Mouse (Mus musculus) CH12.LX (cell line): ENCODE measurements around the gene Car10. TPM values are rescaled to one million over a fixed set of nuclear protein-coding genes. Genes with fewer than 3 reads are reported as not detected.

Experiments used
- DNase-seq: peaks from one replicate; pipeline ENCODE4 v3.0.0-alpha.2; 2013; ENCODE audit errors: extremely low read depth
- H3K27ac ChIP-seq: 2 replicates; pipeline ENCODE4 v1.5.1; 2012; ENCODE audit warnings: low read depth, mild to moderate bottlenecking, control low read depth, moderate library complexity; ENCODE audit not compliant: insufficient read depth
- H3K27me3 ChIP-seq: replicated peaks from 2 replicates; pipeline ENCODE3; 2012; ENCODE audit warnings: inconsistent platforms
- H3K36me3 ChIP-seq, 2 experiments: replicated peaks in 1 of 2; 2 replicates each; pipeline versions ENCODE3 to v1.6.1; 2012; ENCODE audit warnings: inconsistent platforms in 1 of 2, low read length in 1 of 2, mild to moderate bottlenecking in 1 of 2, mixed read lengths in 1 of 2, moderate library complexity in 1 of 2; ENCODE audit not compliant: control insufficient read depth in 1 of 2, insufficient read depth in 1 of 2
- H3K4me1 ChIP-seq, 2 experiments: 2 replicates each; pipeline ENCODE4 v1.6.1; 2012; ENCODE audit warnings: inconsistent platforms in 1 of 2, moderate library complexity in 1 of 2; ENCODE audit not compliant: insufficient read depth in 2 of 2, control insufficient read depth in 1 of 2
- H3K4me2 ChIP-seq: 2 replicates; pipeline ENCODE4 v1.6.1; 2012; ENCODE audit warnings: low read depth, mild to moderate bottlenecking, control low read depth; ENCODE audit not compliant: poor library complexity, insufficient read depth, severe bottlenecking
- H3K4me3 ChIP-seq, 3 experiments: fragments of 150-350 bp in 1 of 3; sonication (generic) in 1 of 3; replicated peaks in 1 of 3; 2 replicates each; pipeline versions ENCODE3 to v1.5.1; 2011 to 2012; ENCODE audit warnings: low read depth in 2 of 3, low read length in 2 of 3, mild to moderate bottlenecking in 2 of 3, moderate library complexity in 2 of 3, control low read depth in 1 of 3, improper control_type of control experiment in 1 of 3, inconsistent platforms in 1 of 3, mixed read lengths in 1 of 3; ENCODE audit not compliant: poor library complexity in 1 of 3
- H3K79me2 ChIP-seq: replicated peaks from 2 replicates; pipeline ENCODE4 v1.6.1; 2012; ENCODE audit warnings: mild to moderate bottlenecking, moderate library complexity; ENCODE audit not compliant: control insufficient read depth, poor library complexity, insufficient read depth, severe bottlenecking; ENCODE audit errors: extremely low read depth
- H3K9ac ChIP-seq: 2 replicates; pipeline ENCODE4 v1.6.1; 2012; ENCODE audit warnings: low read depth, mild to moderate bottlenecking, control low read depth, moderate library complexity; ENCODE audit not compliant: insufficient read depth
- H3K9me3 ChIP-seq: replicated peaks from 2 replicates; pipeline ENCODE3; 2012; ENCODE audit warnings: low read length, inconsistent platforms, mixed read lengths
- CHD2 ChIP-seq: IDR thresholded peaks from 2 replicates; pipeline ENCODE4 v1.6.1; 2011; ENCODE audit warnings: low read length, improper control_type of control experiment
- ELF1 ChIP-seq: IDR thresholded peaks from 2 replicates; pipeline ENCODE4 v1.6.1; 2014; ENCODE audit warnings: low read depth, mild to moderate bottlenecking, inconsistent platforms, low read length, improper control_type of control experiment
- ETS1 ChIP-seq: conservative IDR thresholded peaks from 2 replicates; pipeline ENCODE4 v1.6.1; 2012; ENCODE audit warnings: low read depth, mild to moderate bottlenecking, inconsistent platforms, low read length, improper control_type of control experiment, moderate library complexity
- HCFC1 ChIP-seq: IDR thresholded peaks from 2 replicates; pipeline ENCODE4 v1.6.1; 2012; ENCODE audit warnings: low read depth, mild to moderate bottlenecking, inconsistent platforms, low read length, improper control_type of control experiment
- JUN ChIP-seq: IDR thresholded peaks from 2 replicates; pipeline ENCODE4 v1.6.1; 2011; ENCODE audit warnings: low read depth, mild to moderate bottlenecking, low read length, improper control_type of control experiment, moderate library complexity; ENCODE audit not compliant: insufficient read depth
- JUND ChIP-seq: conservative IDR thresholded peaks from 2 replicates; pipeline ENCODE4 v1.6.1; 2011; ENCODE audit warnings: low read depth, low read length, improper control_type of control experiment
- KAT2A ChIP-seq: IDR thresholded peaks from 2 replicates; pipeline ENCODE4 v1.6.1; 2012; ENCODE audit warnings: low read length, improper control_type of control experiment, inconsistent platforms; ENCODE audit not compliant: insufficient replicate concordance
- MAFK ChIP-seq: IDR thresholded peaks from 2 replicates; pipeline ENCODE4 v1.6.1; 2011; ENCODE audit warnings: low read length, improper control_type of control experiment; ENCODE audit not compliant: insufficient replicate concordance
- PAX5 ChIP-seq: IDR thresholded peaks from 2 replicates; pipeline ENCODE4 v1.6.1; 2012; ENCODE audit warnings: low read length, inconsistent platforms, mixed read lengths
- POLR2A ChIP-seq: IDR thresholded peaks from 2 replicates; pipeline ENCODE4 v1.6.1; 2011; ENCODE audit warnings: low read depth, mild to moderate bottlenecking, improper control_type of control experiment, low read length
- POLR2AphosphoS2 ChIP-seq: IDR thresholded peaks from 2 replicates; pipeline ENCODE4 v1.6.1; 2011; ENCODE audit warnings: low read depth, low read length, improper control_type of control experiment
- RAD21 ChIP-seq: IDR thresholded peaks from 2 replicates; pipeline ENCODE4 v1.6.1; 2011; ENCODE audit warnings: low read depth, mild to moderate bottlenecking, low read length, improper control_type of control experiment, moderate library complexity
- TBP ChIP-seq: conservative IDR thresholded peaks from 2 replicates; pipeline ENCODE4 v1.6.1; 2011; ENCODE audit warnings: low read depth, low read length, improper control_type of control experiment
- UBTF ChIP-seq: IDR thresholded peaks from 2 replicates; pipeline ENCODE4 v1.6.1; 2012; ENCODE audit warnings: low read depth, mild to moderate bottlenecking, inconsistent platforms, low read length, improper control_type of control experiment, moderate library complexity
- ZKSCAN1 ChIP-seq: IDR thresholded peaks from 2 replicates; pipeline ENCODE4 v1.6.1; 2012; ENCODE audit warnings: low read depth, inconsistent platforms, low read length, improper control_type of control experiment, borderline replicate concordance
- ZMIZ1 ChIP-seq: IDR thresholded peaks from 2 replicates; pipeline ENCODE4 v1.6.1; 2012; ENCODE audit warnings: low read depth, mild to moderate bottlenecking, inconsistent platforms, low read length, improper control_type of control experiment
- dilution Hi-C: fragments of 300-500 bp; cut with MboI; formaldehyde crosslinking; loops from 2 replicates; pipeline ENCODE4 v1.14.3; 2020; ENCODE audit warnings: low sequenced_read_pairs; ENCODE audit not compliant: extremely low pct_unique_long_range_greater_than_20kb, extremely low pct_ligation_motif_present
- in situ Hi-C: fragments of 300-500 bp; cut with MboI; formaldehyde crosslinking; loops from 3 replicates; pipeline ENCODE4 v1.14.3; 2019; ENCODE audit warnings: low sequenced_read_pairs, low pct_ligation_motif_present, low pct_unique_long_range_greater_than_20kb, mixed read lengths
- polyA plus RNA-seq: library from polyadenylated mRNA; unstranded; fragments of >175 nt; gene quantifications from 2 replicates; pipeline ENCODE4 v1.2.1, GENCODE M21; 2012; ENCODE audit warnings: low read depth; ENCODE audit not compliant: insufficient read length
- total RNA-seq, 2 experiments: library from RNA; depleted of rRNA; stranded (reverse); fragments of 300-350 nt in 1 of 2; fragments of >200 nt in 1 of 2; gene quantifications; 2 replicates each; pipeline ENCODE4 v1.2.3; 2012 to 2014

Car10 gene
- total and polyA plus RNA-seq, 3 experiments, result not detected

DNA sequence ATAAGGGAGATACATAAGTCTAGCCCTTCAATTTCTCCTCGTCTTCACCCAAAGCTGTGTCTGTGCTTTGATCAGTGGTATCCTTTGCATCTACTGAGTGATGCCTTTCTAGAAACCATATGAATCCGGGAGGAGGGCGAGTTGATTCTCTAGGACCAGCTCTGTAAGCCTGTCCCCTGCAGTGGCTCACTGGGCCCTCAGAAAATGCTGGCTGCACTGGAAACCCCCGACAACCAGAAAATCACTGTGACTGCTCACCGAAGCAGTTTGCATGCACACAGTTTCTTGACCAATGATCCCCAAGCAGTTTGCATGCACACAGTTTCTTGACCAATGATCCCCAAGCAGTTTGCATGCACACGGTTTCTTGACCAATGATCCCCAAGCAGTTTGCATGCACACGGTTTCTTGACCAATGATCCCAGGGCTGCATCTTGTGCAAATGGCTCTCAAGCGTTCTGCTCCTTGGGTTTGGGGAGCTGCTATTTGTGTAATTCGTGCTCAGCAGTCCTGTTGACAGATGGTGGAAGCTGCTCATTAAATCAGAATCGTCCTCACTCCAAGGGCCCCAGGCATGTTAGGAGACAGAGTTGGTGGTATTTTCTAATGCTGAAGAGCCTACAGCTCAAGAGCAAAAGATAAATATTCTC is 23.1 kb downstream of the Car10 start:
- dilution Hi-C loops, result no loop called here
- Histone ChIP-seq H3K79me2 (no peaks in the 10 kb centered on the region), H3K4me1 (no peaks in the 10 kb centered on the region), H3K4me2 (no peak overlapping the region), H3K4me3 (no peak overlapping the region), H3K9ac (no peak overlapping the region), H3K9me3 (peaks cover 61% of the 10 kb centered on the region), H3K27me3 (no peaks in the 10 kb centered on the region), H3K36me3 (no peaks in the 10 kb centered on the region), H3K27ac (no peak overlapping the region)
- in situ Hi-C loops, result no loop called here
- no peak for DNase-seq
- no peak for TF ChIP-seq ZMIZ1
- no peak for TF ChIP-seq HCFC1
- TF ChIP-seq ETS1, result no peak
- TF ChIP-seq RAD21, result no peak
- no peak for TF ChIP-seq UBTF
- TF ChIP-seq KAT2A, result no peak
- TF ChIP-seq ELF1, result no peak
- TF ChIP-seq CHD2, result no peak
- TF ChIP-seq POLR2A, result no peak
- no peak for TF ChIP-seq TBP
- TF ChIP-seq ZKSCAN1, result no peak

GRCm38 (mm10) chr11:93123691-93124090 is 25.9 kb downstream of the Car10 start:
- no peak for DNase-seq
- peaks cover 66% of the 10 kb centered on the region for H3K9me3 ChIP-seq
- H3K4me2 ChIP-seq, result no peak overlapping the region
- TF ChIP-seq JUN (no peak), ZKSCAN1 (no peak), JUND (no peak), ELF1 (no peak), POLR2AphosphoS2 (no peak), MAFK (no peak), PAX5 (no peak), ETS1 (no peak), TBP (no peak)
- H3K4me3 ChIP-seq, result no peak overlapping the region
- no peak overlapping the region for H3K27ac ChIP-seq
- no peak overlapping the region for H3K9ac ChIP-seq
- in situ Hi-C loops, result no loop called here
- no peaks in the 10 kb centered on the region for H3K79me2 ChIP-seq
- no peaks in the 10 kb centered on the region for H3K27me3 ChIP-seq
- no peaks in the 10 kb centered on the region for H3K4me1 ChIP-seq
- no peaks in the 10 kb centered on the region for H3K36me3 ChIP-seq
- dilution Hi-C loops, result no loop called here
